Mouse (Mus musculus) heart, postnatal 25 days (tissue): ENCODE data around the gene Slc22a19. TPM values are rescaled to one million over a fixed set of nuclear protein-coding genes. Genes with fewer than 3 reads are reported as not detected.
"Not testable (repeated sequence)": the region's sequence is repeated elsewhere in the genome, so short reads cannot be mapped to it uniquely, and the experiment has no call there.

Experiments used
- DNase-seq: peaks from one replicate; pipeline ENCODE4 v3.0.0; 2022; ENCODE audit warnings: low spot score
- intact Hi-C: fragments of 180-260 bp; cut with DNase I; formaldehyde crosslinking; loops from one replicate; pipeline ENCODE4 v1.15.1; 2025
- total RNA-seq, 2 experiments: library from RNA; stranded (reverse); gene quantifications; 2 replicates each; pipeline ENCODE4 v1.2.3; 2021

Gene Slc22a19
- total RNA-seq, result not detected

GRCm38 (mm10) chr19:7711148-7711547, at the start of gene Slc22a19:
TSS of gene Slc22a19 (minus strand) at chr19:7711310.
- intact Hi-C loops, result no loop called here
- no peak for DNase-seq

GRCm38 (mm10) chr19:7753371-7753770, 42.3 kb upstream of the Slc22a19 start:
- DNase-seq, result not testable (repeated sequence)

GRCm38 (mm10) chr19:7729543-7729942, 18.4 kb upstream of the Slc22a19 start:
- no peak for DNase-seq
- intact Hi-C loops, result no loop called here

More at GRCm38 (mm10) chr19:7753371-7753770, 42.3 kb upstream of the Slc22a19 start:
- intact Hi-C loops, result not testable (repeated sequence)

GRCm38 (mm10) chr19:7693104-7693503, 18.0 kb downstream of the Slc22a19 start:
- intact Hi-C loops, result not testable (repeated sequence)

GRCm38 (mm10) chr19:7691259-7691658, 19.9 kb downstream of the Slc22a19 start:
- intact Hi-C loops, result no loop called here
- DNase-seq, result no peak

More at GRCm38 (mm10) chr19:7693104-7693503, 18.0 kb downstream of the Slc22a19 start:
- not testable (repeated sequence) for DNase-seq

GRCm38 (mm10) chr19:7687988-7688387, 23.1 kb downstream of the Slc22a19 start:
- DNase-seq, result no peak
- intact Hi-C loops, result loop anchor here (10.0 kb wide), 1 partner anchor 397 kb away; no protein-coding TSS in a partner anchor

- DNase-seq, result no peak
- intact Hi-C loops, result no loop called here
Measured at GRCm38 (mm10) chr19:7672033-7672432, 39.1 kb downstream of the Slc22a19 start.

GRCm38 (mm10) chr19:7648913-7649666, 62.0 kb downstream of the Slc22a19 start:
- DNase-seq, result no peak
- intact Hi-C loops, result no loop called here

GRCm38 (mm10) chr19:7633786-7634185, 77.3 kb downstream of the Slc22a19 start:
- no peak for DNase-seq
- intact Hi-C loops, result no loop called here

- no peak for DNase-seq
- intact Hi-C loops, result no loop called here
Measured at GRCm38 (mm10) chr19:7633021-7633420, 78.1 kb downstream of the Slc22a19 start.

Other genes with a start within 250 kb of the Slc22a19 start
- gene Rtn3, start 228.0 kb downstream of the Slc22a19 start, total RNA-seq, result 10 to 100 TPM; 75.1 to 82.8 TPM
- gene Atl3, start 217.3 kb downstream of the Slc22a19 start, total RNA-seq, result 10 to 100 TPM; 15.5 to 19.2 TPM
- 100 to 1,000 TPM; 122 TPM for gene Pla2g16, start 153.9 kb downstream of the Slc22a19 start, total RNA-seq
- gene Lgals12, start 104.1 kb downstream of the Slc22a19 start, total RNA-seq, result under 1 TPM; 0.31 to 0.92 TPM
- under 1 TPM in 1 of 2 experiments, not detected in 1; 0.26 TPM for gene Hrasls5, start 98.8 kb downstream of the Slc22a19 start, total RNA-seq
- gene Slc22a26, start 91.4 kb upstream of the Slc22a19 start, total RNA-seq, result not detected